Mouse (Mus musculus): ENCODE results near the gene Shc3. TPM values are rescaled to one million over a fixed set of nuclear protein-coding genes. Genes with fewer than 3 reads are reported as not detected.

Gene Shc3
- total and polyA plus RNA-seq, 3 experiments = 0.15 to 0.40 TPM; not detected in 1

DNA sequence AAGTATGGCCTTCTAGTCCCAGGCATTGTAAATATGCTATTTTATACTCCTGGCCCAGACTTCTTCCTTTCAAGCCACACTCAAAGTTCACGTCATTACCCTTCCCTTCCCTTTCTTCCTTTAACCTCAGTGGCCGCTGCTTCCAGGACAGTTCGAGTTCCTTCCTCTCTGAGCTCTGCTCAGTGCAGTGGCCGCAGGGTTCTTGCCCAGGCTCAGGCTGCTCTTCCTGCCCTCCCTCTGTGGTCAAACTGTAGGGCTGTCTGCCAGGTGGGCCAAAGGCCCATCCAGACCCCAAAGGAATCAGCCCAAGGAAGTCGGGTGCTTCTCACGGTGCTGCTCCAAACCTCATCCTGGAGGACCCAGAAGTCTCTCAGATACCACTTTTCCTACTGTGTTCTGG lies 151.4 kb downstream of the Shc3 start:
- Histone ChIP-seq H3K4me1 (ENCODE audit: control insufficient read depth in 1 of 2, insufficient read depth in 2 of 2) (peaks cover 17 to 45% of the 10 kb centered on the region in 2 experiments), H3K27me3 (replicated peaks) (no peaks in the 10 kb centered on the region), H3K9me3 (replicated peaks; ENCODE audit: low read length) (peaks cover 17% of the 10 kb centered on the region), H3K36me3 (replicated peaks in 1 of 2; ENCODE audit: control insufficient read depth in 1 of 2, insufficient read depth in 1 of 2, low read length in 1 of 2) (peaks cover 35 to 100% of the 10 kb centered on the region in 2 experiments), H3K27ac (ENCODE audit: insufficient read depth, low read depth) (no peak overlapping the region), H3K4me2 (ENCODE audit: insufficient read depth, low read depth, poor library complexity, severe bottlenecking) (no peak overlapping the region), H3K9ac (ENCODE audit: insufficient read depth, low read depth) (no peak overlapping the region), H3K4me3 (replicated peaks in 1 of 3; ENCODE audit: low read depth in 2 of 3, low read length in 2 of 3, poor library complexity in 1 of 3) (no peak overlapping the region), H3K79me2 (replicated peaks; ENCODE audit: control insufficient read depth, extremely low read depth, insufficient read depth, poor library complexity, severe bottlenecking) (no peaks in the 10 kb centered on the region; the same call in 1 of the 2 replicates)
- TF ChIP-seq TCF12 (IDR thresholded peaks at IDR 0.05; ENCODE audit: low read depth, low read length) = no peak
- no peak for TF ChIP-seq RCOR1 (conservative IDR thresholded peaks at IDR 0.05; ENCODE audit: low read depth, low read length)
- no peak for TF ChIP-seq SIN3A (IDR thresholded peaks at IDR 0.05; ENCODE audit: low read length)
- no peak for TF ChIP-seq IRF4 (IDR thresholded peaks at IDR 0.05; ENCODE audit: low read depth, low read length)
- TF ChIP-seq UBTF (IDR thresholded peaks at IDR 0.05; ENCODE audit: low read depth, low read length) = no peak
- no peak for TF ChIP-seq PAX5 (IDR thresholded peaks at IDR 0.05; ENCODE audit: low read length)
- TF ChIP-seq KAT2A (IDR thresholded peaks at IDR 0.05; ENCODE audit: insufficient replicate concordance, low read length) = no peak
- no peak for TF ChIP-seq ZC3H11A (IDR thresholded peaks at IDR 0.05; ENCODE audit: low read depth, low read length)
- TF ChIP-seq ZMIZ1 (IDR thresholded peaks at IDR 0.05; ENCODE audit: low read depth, low read length) = no peak
- no peak for TF ChIP-seq NELFE (IDR thresholded peaks at IDR 0.05; ENCODE audit: low read depth, low read length)
- TF ChIP-seq ZKSCAN1 (IDR thresholded peaks at IDR 0.05; ENCODE audit: borderline replicate concordance, low read depth, low read length) = no peak
- no peak for TF ChIP-seq NRF1 (IDR thresholded peaks at IDR 0.05; ENCODE audit: low read depth, low read length)
- dilution Hi-C loops (cut with MboI; ENCODE audit: extremely low pct_ligation_motif_present, extremely low pct_unique_long_range_greater_than_20kb, low sequenced_read_pairs) = no loop called here
- in situ Hi-C loops (cut with MboI; ENCODE audit: low pct_ligation_motif_present, low pct_unique_long_range_greater_than_20kb, low sequenced_read_pairs) = loop anchor here (10.0 kb wide), 1 partner anchor 143 kb away; no protein-coding TSS in a partner anchor
- DNase-seq (ENCODE audit: extremely low read depth) = no peak

DNA sequence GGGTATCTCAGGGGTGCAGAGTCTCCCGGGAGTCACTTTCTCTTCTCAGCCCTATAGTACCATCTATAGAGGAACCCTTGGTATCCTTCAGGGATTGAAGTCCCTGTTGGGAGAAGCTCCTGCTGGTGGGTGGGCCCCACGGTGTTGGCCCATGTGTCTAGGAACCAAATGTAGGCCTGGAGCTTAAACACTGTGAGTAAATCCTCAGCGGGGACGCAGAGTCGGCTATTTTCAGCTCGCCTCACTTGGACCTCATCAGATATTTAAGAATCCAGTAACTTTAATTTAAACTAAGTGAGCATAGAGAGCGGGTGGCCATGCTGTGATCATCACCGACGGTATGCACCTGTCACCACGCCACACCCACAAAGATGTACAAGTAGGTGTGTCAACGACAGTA lies 152.5 kb downstream of the Shc3 start:
- dilution Hi-C loops (cut with MboI; ENCODE audit: extremely low pct_ligation_motif_present, extremely low pct_unique_long_range_greater_than_20kb, low sequenced_read_pairs) = no loop called here
- H3K4me3 ChIP-seq (replicated peaks in 1 of 3; ENCODE audit: low read depth in 2 of 3, low read length in 2 of 3, poor library complexity in 1 of 3) = no peak overlapping the region
- H3K4me2 ChIP-seq (ENCODE audit: insufficient read depth, low read depth, poor library complexity, severe bottlenecking) = no peak overlapping the region
- in situ Hi-C loops (cut with MboI; ENCODE audit: low pct_ligation_motif_present, low pct_unique_long_range_greater_than_20kb, low sequenced_read_pairs) = loop anchor here (10.0 kb wide), 1 partner anchor 142 kb away; no protein-coding TSS in a partner anchor
- no peak for DNase-seq (ENCODE audit: extremely low read depth)
- peaks cover 35 to 95% of the 10 kb centered on the region in 2 experiments for H3K36me3 ChIP-seq (replicated peaks in 1 of 2; ENCODE audit: control insufficient read depth in 1 of 2, insufficient read depth in 1 of 2, low read length in 1 of 2)
- H3K79me2 ChIP-seq (replicated peaks; ENCODE audit: control insufficient read depth, extremely low read depth, insufficient read depth, poor library complexity, severe bottlenecking) = peaks cover 9% of the 10 kb centered on the region; the same call in 1 of the 2 replicates
- no peaks in the 10 kb centered on the region for H3K27me3 ChIP-seq (replicated peaks)
- no peak overlapping the region for H3K9ac ChIP-seq (ENCODE audit: insufficient read depth, low read depth)
- peaks cover 19 to 55% of the 10 kb centered on the region in 2 experiments for H3K4me1 ChIP-seq (ENCODE audit: control insufficient read depth in 1 of 2, insufficient read depth in 2 of 2)
- H3K27ac ChIP-seq (ENCODE audit: insufficient read depth, low read depth) = no peak overlapping the region
- TF ChIP-seq E2F4 (IDR thresholded peaks at IDR 0.05; ENCODE audit: insufficient replicate concordance, low read depth, low read length) (no peak), JUN (IDR thresholded peaks at IDR 0.05; ENCODE audit: insufficient read depth, low read depth, low read length) (no peak), POLR2A (IDR thresholded peaks at IDR 0.05; ENCODE audit: low read depth, low read length) (no peak), ZNF384 (IDR thresholded peaks at IDR 0.05; ENCODE audit: low read depth, low read length) (no peak), UBTF (IDR thresholded peaks at IDR 0.05; ENCODE audit: low read depth, low read length) (no peak), MYC (IDR thresholded peaks at IDR 0.05; ENCODE audit: low read depth, low read length) (no peak), USF1 (IDR thresholded peaks at IDR 0.05; ENCODE audit: low read depth, low read length) (no peak), POLR2AphosphoS2 (IDR thresholded peaks at IDR 0.05; ENCODE audit: low read depth, low read length) (no peak), ZKSCAN1 (IDR thresholded peaks at IDR 0.05; ENCODE audit: borderline replicate concordance, low read depth, low read length) (no peak)
- H3K9me3 ChIP-seq (replicated peaks; ENCODE audit: low read length) = peaks cover 17% of the 10 kb centered on the region

All from CH12.LX (cell line).